Mouse (Mus musculus) cerebellum, adult 18-20 months (tissue): ENCODE measurements at regions not wholly inside any gene's neighbourhood (a gene's known extent, or its start where the extent isn't known, plus 50 kb on each side); places are given as distances from the start of the nearest gene placed in this dataset.
A peak's percentile ranks its signal among the peaks of the same experiment; 100 is the strongest.
"Not testable (repeated sequence)": the region's sequence is repeated elsewhere in the genome, so short reads cannot be mapped to it uniquely, and the experiment has no call there.

ENCODE experiments used
- DNase-seq, 2 experiments: peaks; one replicate each; pipeline ENCODE4 v3.0.0; 2021

DNA sequence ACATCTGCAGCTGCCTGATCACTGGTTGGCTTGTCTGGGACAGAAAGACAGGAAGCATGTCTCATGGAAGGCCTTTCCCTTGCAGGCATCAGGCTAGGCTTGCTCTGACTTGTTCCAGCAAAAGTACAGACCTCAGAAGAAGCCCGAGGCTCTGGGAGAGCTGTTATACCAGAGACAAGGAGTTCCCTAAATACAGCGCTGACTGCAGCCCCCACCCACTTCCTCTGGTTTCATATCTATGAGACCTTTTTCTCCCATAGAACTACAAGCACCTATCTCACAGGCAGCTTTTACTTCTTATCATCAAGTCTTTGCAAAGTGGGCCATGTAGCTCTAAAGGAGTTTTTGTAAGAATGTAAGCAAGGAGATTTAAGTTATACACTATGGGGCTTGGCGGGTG, 312.2 kb upstream of the Vmn1r3 start:
- DNase-seq = not testable (repeated sequence)

DNA sequence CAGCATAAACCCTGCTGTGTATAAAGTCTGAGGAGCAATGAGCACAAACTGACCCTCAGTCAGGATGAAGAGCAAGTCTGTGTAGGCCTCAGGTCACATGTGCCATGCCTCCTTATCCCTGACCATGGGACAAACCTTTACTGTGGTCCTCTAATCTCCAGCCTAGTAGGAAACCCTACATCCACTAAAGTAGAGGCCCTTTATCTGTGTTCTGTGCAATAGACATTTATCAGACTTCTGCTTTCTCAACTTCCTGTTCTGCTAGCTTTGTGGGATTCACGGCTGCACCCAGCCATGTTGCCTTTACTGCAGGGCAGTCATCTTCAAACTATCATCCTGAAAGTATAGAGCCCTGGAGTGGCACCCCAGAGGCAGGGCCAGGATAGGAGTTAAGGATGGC, 310.8 kb upstream of the Vmn1r3 start:
- not testable (repeated sequence) for DNase-seq

DNA sequence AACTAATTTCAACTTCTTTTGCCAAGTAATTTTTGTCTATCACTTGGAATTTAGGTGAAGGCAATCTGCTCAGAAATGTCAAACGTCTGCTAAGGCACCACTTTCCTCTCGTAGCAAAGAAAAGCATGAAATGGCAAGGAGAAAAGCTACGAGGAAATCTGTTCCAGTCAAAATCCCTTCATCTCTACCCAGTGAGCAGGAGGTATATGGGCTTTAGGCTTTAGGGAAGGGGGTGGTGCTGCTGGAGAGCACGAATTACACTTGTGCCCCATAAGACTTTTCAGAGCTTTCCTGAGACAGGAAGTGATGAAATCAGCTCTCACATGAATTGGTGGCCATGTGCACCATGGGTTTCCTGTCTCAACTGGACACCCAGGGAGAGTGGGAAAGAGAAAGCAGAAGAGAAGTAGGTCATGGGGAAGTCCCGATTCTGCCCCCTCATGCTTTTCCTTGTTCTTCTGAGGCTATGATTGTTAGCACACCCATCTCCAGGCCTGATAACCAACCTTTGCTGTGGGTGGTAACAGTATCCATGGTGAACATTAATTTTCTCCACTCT, 309.0 kb upstream of the Vmn1r3 start:
- not testable (repeated sequence) for DNase-seq

GRCm38 (mm10) chr4:3490901-3491300, 305.7 kb upstream of the Vmn1r3 start:
- DNase-seq = not testable (repeated sequence)

DNA sequence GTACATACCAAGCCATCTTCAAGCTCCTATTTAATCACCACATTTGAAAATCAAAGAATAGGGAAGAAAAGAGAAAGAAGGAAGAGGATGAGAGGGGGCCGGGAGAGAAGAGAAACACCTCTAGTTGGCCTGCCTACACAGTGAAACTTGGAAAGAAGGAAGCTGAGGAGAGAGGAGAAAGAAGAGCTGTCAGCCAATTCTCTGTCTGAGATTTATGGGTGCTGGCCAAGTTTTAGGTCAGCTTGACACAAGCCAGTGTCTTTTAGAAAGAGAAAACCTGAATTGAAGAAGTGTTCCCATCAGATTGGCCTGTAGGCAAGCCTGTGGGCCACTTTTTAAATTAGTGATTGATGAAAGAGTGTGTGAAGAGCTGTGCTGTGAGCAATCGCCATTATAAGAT, 296.9 kb upstream of the Vmn1r3 start:
- DNase-seq = no peak

DNA sequence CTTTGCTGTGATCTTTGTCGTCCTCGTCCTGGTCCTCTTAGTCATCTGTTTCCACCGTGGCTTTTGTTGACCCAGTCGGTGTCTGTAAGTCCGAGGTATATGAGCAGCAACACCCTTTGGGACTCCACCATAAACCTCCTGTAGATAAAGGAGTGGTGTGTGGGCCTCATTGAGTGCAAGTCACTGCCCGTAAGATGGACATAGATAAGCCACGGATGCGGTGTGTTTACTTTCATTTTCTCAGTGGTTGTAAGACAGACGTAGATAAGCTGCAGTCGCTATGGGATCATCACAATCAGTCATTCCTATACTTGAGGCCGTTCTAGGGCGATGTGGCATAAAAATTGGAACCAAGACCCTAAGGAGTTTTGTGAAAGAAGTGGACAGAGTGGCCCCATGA, 271.6 kb upstream of the Vmn1r3 start:
- no peak for DNase-seq

DNA sequence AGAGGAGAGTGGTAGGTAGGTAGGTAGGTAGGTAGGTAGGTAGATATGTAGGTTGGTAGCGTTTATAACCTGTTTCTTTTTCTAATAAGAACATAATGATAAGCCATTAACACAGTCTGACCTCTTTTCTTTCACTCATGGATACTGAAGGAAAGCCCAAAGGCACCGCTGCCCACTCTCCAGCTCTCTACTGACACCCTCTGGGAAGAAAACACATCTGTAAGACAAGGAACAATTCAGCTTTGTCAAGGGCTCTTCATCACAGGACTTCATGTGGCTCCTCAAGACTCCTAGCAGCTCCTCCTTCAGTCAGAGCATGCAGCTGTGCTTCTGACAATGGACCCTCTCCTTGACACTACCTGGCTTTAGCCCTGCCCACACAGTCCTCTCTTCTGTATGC, 252.2 kb upstream of the Vmn1r3 start:
- not testable (repeated sequence) for DNase-seq

DNA sequence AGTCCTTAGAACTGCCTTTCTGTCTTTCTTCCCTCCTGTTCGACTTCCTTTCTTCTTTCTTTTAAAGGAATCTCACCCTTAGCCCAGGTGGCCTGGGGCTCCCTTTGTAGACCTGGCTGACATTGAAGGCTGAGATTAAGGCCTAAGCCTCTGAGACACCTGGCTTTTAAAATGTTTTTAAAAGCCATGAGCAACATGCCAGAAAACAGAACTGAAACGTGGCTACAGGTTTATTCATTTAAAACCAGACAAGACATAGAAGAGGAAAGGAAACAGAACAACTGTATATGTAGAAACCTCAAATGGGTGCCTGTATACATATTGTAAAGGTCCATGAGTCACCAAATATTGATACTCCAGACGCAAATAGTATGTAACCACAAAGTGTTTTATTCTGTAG, 242.8 kb upstream of the Vmn1r3 start:
- DNase-seq = no peak

DNA sequence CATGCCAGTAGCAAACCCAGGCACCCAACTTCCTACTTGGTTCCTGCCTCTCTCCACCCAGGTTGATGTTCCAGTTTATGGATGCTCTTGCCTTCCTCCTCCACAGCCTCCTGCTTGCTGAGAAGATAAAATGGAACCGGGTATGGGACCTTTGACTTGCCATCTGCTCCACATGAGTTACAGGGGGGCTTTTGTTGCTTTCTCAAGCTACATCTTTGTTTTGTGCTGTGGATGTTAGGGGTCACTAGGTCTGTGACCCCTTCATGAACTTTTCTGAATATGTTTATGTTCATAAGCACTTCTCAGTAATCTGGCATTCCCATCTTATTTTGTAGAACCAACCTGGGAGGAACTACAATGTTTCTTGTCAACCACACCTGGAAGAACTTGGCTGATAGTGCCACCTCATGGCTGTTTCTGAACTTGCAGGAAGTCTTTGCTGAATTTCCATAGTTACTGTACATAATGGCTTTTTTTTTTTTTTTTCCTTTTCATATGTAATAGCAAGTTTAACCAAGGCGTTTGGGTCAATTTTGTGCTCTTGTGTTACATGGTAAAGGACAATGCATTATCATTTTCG, 234.9 kb upstream of the Vmn1r3 start:
- peak; percentile 13 to 18 for DNase-seq

DNA sequence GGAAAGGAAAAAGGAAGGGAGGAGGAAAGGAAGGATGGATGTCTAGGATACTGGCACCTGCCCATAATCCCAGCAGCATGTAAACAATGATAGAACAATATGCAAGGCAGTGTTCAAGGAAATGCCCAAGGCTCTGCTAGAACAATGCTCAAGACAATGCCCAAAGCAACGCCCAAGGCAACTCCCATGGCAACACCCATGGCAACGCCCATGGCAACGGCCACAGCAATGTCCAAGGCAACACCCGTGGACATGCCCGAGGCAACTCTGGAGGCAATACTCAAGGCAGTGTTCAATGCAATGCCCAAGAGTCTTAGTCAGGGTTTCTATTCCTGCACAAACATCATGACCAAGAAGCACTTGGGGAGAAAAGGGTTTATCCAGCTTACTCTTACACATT, 231.5 kb upstream of the Vmn1r3 start:
- DNase-seq = no peak

DNA sequence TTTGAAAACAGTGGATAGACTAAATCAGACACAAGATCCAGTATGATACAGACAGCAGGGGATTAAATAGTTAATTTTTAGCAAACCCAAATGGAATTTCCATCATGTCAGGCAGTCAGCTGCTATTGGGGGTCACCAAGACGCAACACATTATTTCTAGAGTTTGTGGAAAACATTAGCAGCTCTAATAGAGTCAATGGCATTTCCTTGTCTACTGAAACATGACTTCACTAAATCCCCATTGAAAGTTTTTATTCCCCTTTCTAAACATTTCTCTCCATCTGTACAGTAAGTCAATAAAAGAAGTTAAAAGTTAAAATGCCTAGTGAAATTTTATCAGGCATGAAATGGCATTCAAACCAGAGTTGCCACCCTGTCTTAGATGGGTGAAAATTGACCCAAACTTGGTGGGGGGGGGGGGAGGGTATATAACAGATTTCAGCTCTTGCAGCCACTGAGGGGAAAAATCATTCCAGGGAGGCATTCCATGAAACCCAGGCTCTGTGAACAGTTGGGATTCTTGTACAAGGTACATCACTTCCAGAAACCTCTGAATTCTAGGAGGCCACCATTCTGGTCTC, 229.4 kb upstream of the Vmn1r3 start:
- not testable (repeated sequence) for DNase-seq

DNA sequence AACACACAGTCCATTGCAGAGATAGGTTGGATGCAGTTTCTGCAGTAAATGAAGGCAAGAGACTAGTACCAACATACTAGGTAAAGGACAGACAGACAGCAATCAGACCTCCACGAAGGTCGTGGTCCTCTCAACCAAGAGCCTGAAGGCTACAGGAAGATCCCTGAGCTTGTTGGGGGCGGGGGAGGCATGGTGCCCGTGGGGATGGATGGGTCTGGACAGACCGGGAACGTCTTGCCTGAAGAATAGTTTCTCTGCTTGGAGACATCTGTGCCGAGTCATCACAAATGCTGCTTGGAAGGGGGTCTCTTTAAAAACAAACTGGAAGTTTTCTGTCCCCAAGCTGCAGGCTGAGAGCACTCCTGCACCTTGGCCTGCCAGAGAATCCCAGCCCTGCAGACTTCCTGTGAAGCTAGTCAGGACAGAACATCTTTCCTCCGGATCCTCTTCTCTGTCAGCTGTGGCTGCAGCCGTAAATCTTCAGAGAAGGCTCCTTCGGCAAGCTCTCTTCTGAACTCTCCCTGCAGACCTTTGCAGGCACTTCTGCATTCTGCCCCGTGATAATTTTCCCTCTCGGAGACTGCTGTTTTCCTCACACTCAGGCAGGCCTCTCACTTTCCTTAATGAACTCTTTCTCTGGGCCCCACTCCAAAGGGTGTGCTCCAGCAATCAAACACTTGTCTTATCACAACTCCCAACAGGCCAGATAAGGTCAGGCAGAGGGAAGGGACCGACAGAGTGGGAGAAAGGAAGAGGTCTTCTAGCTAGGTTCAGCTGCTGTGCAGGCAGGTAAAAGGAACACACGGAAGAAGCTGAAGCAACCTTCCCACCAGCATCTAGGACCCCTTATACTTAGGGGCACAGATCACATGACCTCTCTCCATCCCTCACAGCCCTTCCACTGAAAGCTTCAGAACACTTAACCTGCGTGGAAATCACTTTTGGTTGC, 228.6 kb upstream of the Vmn1r3 start:
- DNase-seq = no peak

DNA sequence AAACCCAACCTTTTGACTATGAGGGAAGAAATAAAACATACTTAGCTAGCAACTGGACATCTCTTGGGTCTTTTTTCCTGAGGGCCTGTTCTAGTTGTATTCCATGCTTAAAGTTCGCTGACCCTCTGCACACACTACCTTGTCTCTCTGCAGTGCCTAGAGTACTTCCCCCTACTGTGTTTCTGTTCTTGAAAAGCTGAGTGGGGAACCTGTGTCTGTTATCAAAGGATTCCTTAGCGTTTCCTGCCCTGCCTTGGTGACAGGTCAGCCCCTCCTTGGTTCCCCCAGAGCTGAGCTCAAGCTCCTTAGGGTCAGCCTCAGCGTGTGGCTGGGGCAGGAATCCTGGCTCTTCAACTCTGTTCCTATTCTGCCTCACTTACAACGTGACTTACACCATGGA, 227.2 kb upstream of the Vmn1r3 start:
- DNase-seq = not testable (repeated sequence)

- not testable (repeated sequence) for DNase-seq
Observed at GRCm38 (mm10) chr4:3402856-3403255, 217.7 kb upstream of the Vmn1r3 start.

DNA sequence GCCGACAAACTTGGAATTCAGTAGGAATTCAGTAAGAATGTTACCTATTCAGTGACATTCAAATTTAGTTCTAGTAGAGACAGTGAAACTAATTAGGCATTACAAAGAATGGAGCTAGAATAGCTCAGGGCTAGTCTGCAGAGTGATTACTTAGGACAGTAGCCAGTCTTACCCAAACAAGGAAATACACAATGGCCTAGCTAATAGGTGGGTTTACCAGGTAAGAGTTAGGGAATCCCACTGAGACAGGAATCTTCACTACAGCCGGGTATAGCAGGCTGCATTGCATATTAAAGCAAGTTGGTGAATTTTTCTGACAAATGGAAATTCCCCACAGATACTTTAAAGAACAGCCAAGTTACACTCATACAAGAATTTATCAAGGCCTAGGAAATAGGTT, 216.6 kb upstream of the Vmn1r3 start:
- DNase-seq = not testable (repeated sequence)

- DNase-seq = not testable (repeated sequence)
Observed at GRCm38 (mm10) chr4:3391579-3391978, 206.4 kb upstream of the Vmn1r3 start.

- not testable (repeated sequence) for DNase-seq
Observed at GRCm38 (mm10) chr4:3373027-3373763, 188.0 kb upstream of the Vmn1r3 start.

DNA sequence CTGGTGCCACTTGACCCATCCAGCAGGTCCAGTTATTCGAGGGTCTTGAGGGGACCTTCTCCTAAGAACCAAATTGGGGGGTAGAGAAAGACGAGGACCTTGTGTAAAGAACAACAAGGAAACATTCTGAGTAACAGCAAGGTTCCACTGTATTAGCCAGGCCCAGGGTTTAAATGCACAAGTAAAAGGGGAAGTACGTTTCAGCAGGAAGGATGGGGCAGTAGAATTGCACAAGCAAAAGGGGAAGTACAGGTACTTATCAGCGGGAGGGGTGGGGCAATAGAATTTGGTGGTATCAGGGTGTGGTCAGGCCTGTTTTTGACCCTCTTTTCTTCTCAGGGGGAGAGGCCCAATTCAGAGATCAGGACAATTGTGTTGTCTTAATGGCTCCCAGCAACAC, 182.9 kb upstream of the Vmn1r3 start:
- not testable (repeated sequence) for DNase-seq

DNA sequence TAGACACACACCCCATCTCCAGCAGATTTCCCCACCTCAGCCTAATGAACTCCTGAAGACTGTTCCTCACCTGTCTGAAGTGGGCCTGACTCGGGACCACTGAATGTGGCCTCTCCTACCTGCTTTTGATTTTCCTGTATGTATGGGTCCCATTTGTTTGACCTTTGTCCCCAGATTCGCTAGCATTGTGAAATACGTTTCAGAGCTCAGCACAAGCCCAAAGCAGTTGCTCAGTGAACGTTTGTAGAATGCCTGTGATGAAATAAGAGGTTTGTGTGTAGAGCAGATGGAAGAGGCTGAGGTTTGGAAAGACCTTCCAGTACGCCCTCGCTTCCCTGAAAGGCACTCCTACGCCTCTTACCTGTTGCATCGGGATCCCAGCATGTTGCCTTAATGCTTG, 158.3 kb upstream of the Vmn1r3 start:
- not testable (repeated sequence) for DNase-seq

DNA sequence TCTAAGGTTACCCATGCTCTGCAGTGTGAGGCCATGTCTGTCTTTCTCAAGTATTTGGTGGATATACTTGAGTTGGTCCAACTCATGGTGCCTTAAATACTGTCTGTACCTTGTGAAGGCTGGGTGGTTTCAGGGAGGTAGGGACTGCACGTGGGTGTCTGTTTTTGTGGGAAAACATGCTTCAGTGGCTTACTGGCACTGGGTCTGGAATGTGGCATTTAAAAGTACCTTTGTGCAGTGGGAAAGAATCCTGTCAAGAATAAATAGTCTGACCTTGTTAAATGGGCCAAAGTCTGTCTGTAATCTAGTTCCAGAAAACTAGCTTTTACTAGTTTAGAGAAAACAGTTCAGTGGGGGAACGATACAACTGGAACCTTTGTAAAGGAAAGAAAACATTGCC, 157.5 kb upstream of the Vmn1r3 start:
- not testable (repeated sequence) for DNase-seq

GRCm38 (mm10) chr4:3342165-3342564, 157.0 kb upstream of the Vmn1r3 start:
- not testable (repeated sequence) for DNase-seq
